Mouse (Mus musculus): ENCODE data around the gene Dcpp1. TPM values are rescaled to one million over a fixed set of nuclear protein-coding genes. Genes with fewer than 3 reads are reported as not detected.

Gene Dcpp1
- polyA plus RNA-seq, 1 experiment from 2014 or later: not detected

- Histone ChIP-seq H3K27ac (peak overlapping the region; percentile 94), H3K4me1 (replicated peaks; ENCODE audit: insufficient read depth, low read length) (no peaks in the 10 kb centered on the region), H3K27me3 (ENCODE audit: insufficient read depth, low read length) (no peaks in the 10 kb centered on the region), H3K9ac (ENCODE audit: low read depth, low read length) (peak overlapping the region; percentile 66), H3K4me2 (ENCODE audit: low read length) (peak overlapping the region; percentile 79), H3K36me3 (ENCODE audit: insufficient read depth, low read length) (no peaks in the 10 kb centered on the region), H3K4me3 (replicated peaks; ENCODE audit: low read depth, low read length) (peak overlapping the region; percentile 43), H3K9me3 (replicated peaks; ENCODE audit: low read length) (no peaks in the 10 kb centered on the region)
- peak; percentile 98 for ATAC-seq (replicated peaks; ENCODE audit: low FRiP score, low read depth)
- WGBS: under 1% methylated on average over 29 of the region's 29 CpGs
- TF ChIP-seq CTCF (IDR thresholded peaks at IDR 0.05; ENCODE audit: low read depth): peak; percentile 16; the same call in 1 of the 2 replicates
- peak; percentile 96 for DNase-seq (ENCODE audit: low spot score)
Measured at GRCm38 (mm10) chr17:23924531-23925007, 43.9 kb downstream of the Dcpp1 start.

- DNase-seq (ENCODE audit: low spot score) (peak; percentile 86), ATAC-seq (replicated peaks; ENCODE audit: low FRiP score, low read depth) (peak; percentile 85)
- H3K4me2 ChIP-seq (ENCODE audit: low read length): peak overlapping the region; percentile 79
- TF ChIP-seq CTCF (IDR thresholded peaks at IDR 0.05; ENCODE audit: low read depth): no peak
- WGBS: 0% methylated on average over 14 of the region's 14 CpGs
- peak overlapping the region; percentile 43 for H3K4me3 ChIP-seq (replicated peaks; ENCODE audit: low read depth, low read length)
- no peaks in the 10 kb centered on the region for H3K27me3 ChIP-seq (ENCODE audit: insufficient read depth, low read length)
- H3K9me3 ChIP-seq (replicated peaks; ENCODE audit: low read length): no peaks in the 10 kb centered on the region
- H3K9ac ChIP-seq (ENCODE audit: low read depth, low read length): peak overlapping the region; percentile 66
- no peaks in the 10 kb centered on the region for H3K36me3 ChIP-seq (ENCODE audit: insufficient read depth, low read length)
- H3K4me1 ChIP-seq (replicated peaks; ENCODE audit: insufficient read depth, low read length): no peaks in the 10 kb centered on the region
- H3K27ac ChIP-seq: peak overlapping the region; percentile 94
Measured at GRCm38 (mm10) chr17:23925090-23925493, 44.4 kb downstream of the Dcpp1 start.

GRCm38 (mm10) chr17:23931157-23931556 is 50.5 kb downstream of the Dcpp1 start:
- Histone ChIP-seq H3K4me2 (ENCODE audit: low read length) (no peak overlapping the region), H3K36me3 (ENCODE audit: insufficient read depth, low read length) (no peaks in the 10 kb centered on the region), H3K27me3 (ENCODE audit: insufficient read depth, low read length) (no peaks in the 10 kb centered on the region), H3K4me3 (replicated peaks; ENCODE audit: low read depth, low read length) (no peak overlapping the region), H3K4me1 (replicated peaks; ENCODE audit: insufficient read depth, low read length) (no peaks in the 10 kb centered on the region), H3K27ac (no peak overlapping the region), H3K9ac (ENCODE audit: low read depth, low read length) (no peak overlapping the region), H3K9me3 (replicated peaks; ENCODE audit: low read length) (no peaks in the 10 kb centered on the region)
- ATAC-seq (replicated peaks; ENCODE audit: low FRiP score, low read depth) (no peak), DNase-seq (ENCODE audit: low spot score) (no peak)
- no peak for TF ChIP-seq CTCF (IDR thresholded peaks at IDR 0.05; ENCODE audit: low read depth)
- 84% methylated on average over 5 of the region's 5 CpGs for WGBS

Other genes starting within 250 kb of the Dcpp1 start
- gene Mmp25, start 235.6 kb upstream of the Dcpp1 start, polyA plus RNA-seq (2015; fragmentation: Nextera tagmentation; extraction: Ambion mirVana): 0.66 and 0.92 TPM in 2 replicates
- 2.1 and 2.4 TPM in 2 replicates for gene Bicdl2, start 220.4 kb upstream of the Dcpp1 start, polyA plus RNA-seq (2015; fragmentation: Nextera tagmentation; extraction: Ambion mirVana)
- gene Hcfc1r1, start 207.3 kb upstream of the Dcpp1 start, polyA plus RNA-seq (2015; fragmentation: Nextera tagmentation; extraction: Ambion mirVana): 116 and 120 TPM in 2 replicates
- gene Thoc6, start 207.0 kb upstream of the Dcpp1 start, polyA plus RNA-seq (2015; fragmentation: Nextera tagmentation; extraction: Ambion mirVana): 32.3 and 35.5 TPM in 2 replicates
- gene Tnfrsf12a, start 203.4 kb upstream of the Dcpp1 start, polyA plus RNA-seq (2015; fragmentation: Nextera tagmentation; extraction: Ambion mirVana): 47.0 and 50.0 TPM in 2 replicates
- 131 and 155 TPM in 2 replicates for gene Cldn6, start 201.6 kb upstream of the Dcpp1 start, polyA plus RNA-seq (2015; fragmentation: Nextera tagmentation; extraction: Ambion mirVana)
- gene Cldn9, start 196.8 kb upstream of the Dcpp1 start, polyA plus RNA-seq (2015; fragmentation: Nextera tagmentation; extraction: Ambion mirVana): 41.2 and 41.8 TPM in 2 replicates
- 0.05 and 0.30 TPM in 2 replicates for gene 1520401A03Rik, start 158.1 kb upstream of the Dcpp1 start, polyA plus RNA-seq (2015; fragmentation: Nextera tagmentation; extraction: Ambion mirVana)
- 21.1 and 24.5 TPM in 2 replicates for gene Pkmyt1, start 154.5 kb upstream of the Dcpp1 start, polyA plus RNA-seq (2015; fragmentation: Nextera tagmentation; extraction: Ambion mirVana)
- 16.0 and 17.9 TPM in 2 replicates for gene Paqr4, start 140.0 kb upstream of the Dcpp1 start, polyA plus RNA-seq (2015; fragmentation: Nextera tagmentation; extraction: Ambion mirVana)
- 0.29 and 0.52 TPM in 2 replicates for gene Kremen2, start 135.0 kb upstream of the Dcpp1 start, polyA plus RNA-seq (2015; fragmentation: Nextera tagmentation; extraction: Ambion mirVana)
- gene Flywch1, start 109.3 kb upstream of the Dcpp1 start, polyA plus RNA-seq (2015; fragmentation: Nextera tagmentation; extraction: Ambion mirVana): 74.6 and 74.7 TPM in 2 replicates
- gene Flywch2, start 94.8 kb upstream of the Dcpp1 start, polyA plus RNA-seq (2015; fragmentation: Nextera tagmentation; extraction: Ambion mirVana): 40.9 and 46.8 TPM in 2 replicates
- gene Srrm2, start 90.3 kb upstream of the Dcpp1 start, polyA plus RNA-seq (2015; fragmentation: Nextera tagmentation; extraction: Ambion mirVana): 304 and 321 TPM in 2 replicates
- 1,058 and 1,143 TPM in 2 replicates for gene Elob, start 51.7 kb upstream of the Dcpp1 start, polyA plus RNA-seq (2015; fragmentation: Nextera tagmentation; extraction: Ambion mirVana)
- gene Prss33, start 44.8 kb upstream of the Dcpp1 start, polyA plus RNA-seq (2015; fragmentation: Nextera tagmentation; extraction: Ambion mirVana): 0.11 TPM in 1 of 2 replicates, not detected in the other
- not detected in 2 replicates for gene Prss32, start 37.0 kb upstream of the Dcpp1 start, polyA plus RNA-seq (2015; fragmentation: Nextera tagmentation; extraction: Ambion mirVana)
- 2.8 and 3.1 TPM in 2 replicates for gene Prss41, start 36.7 kb upstream of the Dcpp1 start, polyA plus RNA-seq (2015; fragmentation: Nextera tagmentation; extraction: Ambion mirVana)
- not detected in 2 replicates for gene Prss21, start 12.8 kb upstream of the Dcpp1 start, polyA plus RNA-seq (2015; fragmentation: Nextera tagmentation; extraction: Ambion mirVana)
- gene Dcpp2, start within 50 bp of the Dcpp1 start, polyA plus RNA-seq (2015; fragmentation: Nextera tagmentation; extraction: Ambion mirVana): not detected in 2 replicates
- gene Dcpp3, start 36.6 kb downstream of the Dcpp1 start, polyA plus RNA-seq (2015; fragmentation: Nextera tagmentation; extraction: Ambion mirVana): not detected in 2 replicates
- not detected in 2 replicates for gene Sbp, start 60.8 kb downstream of the Dcpp1 start, polyA plus RNA-seq (2015; fragmentation: Nextera tagmentation; extraction: Ambion mirVana)
- not detected in 2 replicates for gene Sbpl, start 74.4 kb downstream of the Dcpp1 start, polyA plus RNA-seq (2015; fragmentation: Nextera tagmentation; extraction: Ambion mirVana)
- 0.18 and 0.25 TPM in 2 replicates for gene Prss30, start 99.7 kb downstream of the Dcpp1 start, polyA plus RNA-seq (2015; fragmentation: Nextera tagmentation; extraction: Ambion mirVana)
- gene Prss22, start 117.2 kb downstream of the Dcpp1 start, polyA plus RNA-seq (2015; fragmentation: Nextera tagmentation; extraction: Ambion mirVana): 0.43 and 0.72 TPM in 2 replicates
- gene Prss27, start 157.3 kb downstream of the Dcpp1 start, polyA plus RNA-seq (2015; fragmentation: Nextera tagmentation; extraction: Ambion mirVana): 0.68 and 0.78 TPM in 2 replicates
- gene Kctd5, start 192.6 kb downstream of the Dcpp1 start, polyA plus RNA-seq (2015; fragmentation: Nextera tagmentation; extraction: Ambion mirVana): 47.6 and 51.2 TPM in 2 replicates